Mouse (Mus musculus) ES-Bruce4 (cell line): ENCODE measurements around the gene Best2.

Experiments used
- CTCF ChIP-seq: IDR thresholded peaks from one replicate; pipeline ENCODE4 v1.8.1; 2011; ENCODE audit warnings: low read depth, low read length
- POLR2A ChIP-seq: IDR thresholded peaks from one replicate; pipeline ENCODE4 v1.8.1; 2011; ENCODE audit warnings: low read length; ENCODE audit not compliant: insufficient read depth

DNA sequence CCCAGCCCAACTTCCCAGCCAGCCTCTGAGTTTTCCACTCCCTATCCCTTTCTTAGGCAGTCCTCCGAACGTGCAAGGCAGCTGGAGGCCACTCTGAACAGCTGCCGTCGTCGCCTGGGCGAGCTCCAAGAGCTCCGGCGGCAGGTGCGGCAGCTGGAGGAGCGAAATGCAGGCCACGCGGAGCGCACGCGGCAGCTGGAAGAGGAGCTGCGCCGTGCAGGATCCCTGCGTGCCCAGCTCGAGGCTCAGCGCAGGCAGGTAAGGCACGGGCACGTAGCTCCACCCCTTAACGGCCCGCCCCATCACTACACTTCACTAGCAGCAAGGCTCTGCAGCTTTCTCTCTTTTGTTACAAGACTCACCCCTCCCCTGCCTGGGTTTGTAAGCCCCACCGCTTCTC lies 18.7 kb downstream of the Best2 start:
- TF ChIP-seq CTCF (no peak), POLR2A (no peak)
